Mouse (Mus musculus) gastrocnemius, adult 2 months (tissue): ENCODE results near the gene Wwc1. TPM values are rescaled to one million over a fixed set of nuclear protein-coding genes. Genes with fewer than 3 reads are reported as not detected.
"Not testable (repeated sequence)": the region's sequence is repeated elsewhere in the genome, so short reads cannot be mapped to it uniquely, and the experiment has no call there.

Experiments used
- DNase-seq: peaks from one replicate; pipeline ENCODE4 v3.0.0; 2022
- H3K27ac ChIP-seq: fragments of 200-600 bp; 2 replicates; pipeline ENCODE4 v1.8.1; 2022; ENCODE audit warnings: mild to moderate bottlenecking
- H3K4me3 ChIP-seq: fragments of 200-600 bp; 2 replicates; pipeline ENCODE4 v1.8.1; 2022; ENCODE audit warnings: mild to moderate bottlenecking, moderate library complexity
- CTCF ChIP-seq: fragments of 200-600 bp; IDR thresholded peaks from 2 replicates; pipeline ENCODE4 v1.8.1; 2022; ENCODE audit warnings: antibody characterized with exemption, mild to moderate bottlenecking, moderate library complexity
- intact Hi-C: fragments of 180-260 bp; cut with DNase I; formaldehyde crosslinking; loops from one replicate; pipeline ENCODE4 v1.15.1; 2025
- total RNA-seq, 2 experiments: library from RNA; stranded (reverse); gene quantifications; 2 replicates each; pipeline ENCODE4 v1.2.3; 2021

Gene Wwc1
- total RNA-seq, 2 experiments from 2014 or later, result not detected

GRCm38 (mm10) chr11:35816316-35816715, 164.0 kb downstream of the Wwc1 start:
- Histone ChIP-seq H3K27ac (no peak overlapping the region), H3K4me3 (no peak overlapping the region)
- no peak for TF ChIP-seq CTCF
- intact Hi-C loops, result loop anchor here (5.0 kb wide), 1 partner anchor 34 kb away; no protein-coding TSS in a partner anchor
- DNase-seq, result no peak

GRCm38 (mm10) chr11:35811458-35811857, 168.9 kb downstream of the Wwc1 start:
- H3K27ac ChIP-seq, result no peak overlapping the region
- intact Hi-C loops, result no loop called here
- DNase-seq, result no peak
- no peak for TF ChIP-seq CTCF
- H3K4me3 ChIP-seq, result no peak overlapping the region

GRCm38 (mm10) chr11:35801332-35801731, 179.0 kb downstream of the Wwc1 start:
- no peak for TF ChIP-seq CTCF
- DNase-seq, result no peak
- intact Hi-C loops, result no loop called here
- Histone ChIP-seq H3K4me3 (no peak overlapping the region), H3K27ac (no peak overlapping the region)

- DNase-seq, result peak; percentile 29
- peak within 1 kb of the TSS; percentile 41 for H3K4me3 ChIP-seq
Observed at GRCm38 (mm10) chr11:35798874-35799273, 181.5 kb downstream of the Wwc1 start, which contains the start of gene Fbll1. Gene Fbll1 (minus strand): TSS chr11:35798884.

GRCm38 (mm10) chr11:35798495-35798820, 181.9 kb downstream of the Wwc1 start:
- Histone ChIP-seq H3K27ac (no peak overlapping the region), H3K4me3 (peak overlapping the region; percentile 41)
- no peak for DNase-seq
- intact Hi-C loops, result no loop called here
- no peak for TF ChIP-seq CTCF

More at GRCm38 (mm10) chr11:35798874-35799273, 181.5 kb downstream of the Wwc1 start, which contains the start of gene Fbll1:
- no peak for TF ChIP-seq CTCF
- intact Hi-C loops, result no loop called here
- H3K27ac ChIP-seq, result no peak within 1 kb of the TSS

- DNase-seq, result no peak
- Histone ChIP-seq H3K27ac (no peak overlapping the region), H3K4me3 (peak overlapping the region; percentile 41)
- intact Hi-C loops, result no loop called here
- TF ChIP-seq CTCF, result no peak
Observed at GRCm38 (mm10) chr11:35797751-35798494, 182.4 kb downstream of the Wwc1 start.

- intact Hi-C loops, DNase-seq, H3K4me3 ChIP-seq, H3K27ac ChIP-seq: not testable (repeated sequence)
Observed at GRCm38 (mm10) chr11:35792800-35793199, 187.5 kb downstream of the Wwc1 start.

GRCm38 (mm10) chr11:35788443-35788842, 191.9 kb downstream of the Wwc1 start:
- H3K4me3 ChIP-seq, result no peak overlapping the region
- H3K27ac ChIP-seq, result no peak overlapping the region
- intact Hi-C loops, result no loop called here
- TF ChIP-seq CTCF, result no peak
- DNase-seq, result no peak

Other genes with a start within 250 kb of the Wwc1 start
- 10 to 100 TPM; 18.3 to 20.5 TPM for gene Pank3, start 211.0 kb downstream of the Wwc1 start, total RNA-seq
- not detected for gene Fbll1, start 181.6 kb downstream of the Wwc1 start, total RNA-seq
- gene Rars, start 146.0 kb downstream of the Wwc1 start, total RNA-seq, result 10 to 100 TPM; 40.7 to 43.1 TPM